Mouse (Mus musculus) gastrocnemius, adult 2 months (tissue): ENCODE measurements at regions not wholly inside any gene's neighbourhood (a gene's known extent, or its start where the extent isn't known, plus 50 kb on each side); places are given as distances from the start of the nearest gene placed in this dataset.

Experiments
- DNase-seq: peaks from one replicate; pipeline ENCODE4 v3.0.0; 2022
- H3K27ac ChIP-seq: fragments of 200-600 bp; 2 replicates; pipeline ENCODE4 v1.8.1; 2022; ENCODE audit warnings: mild to moderate bottlenecking
- H3K4me3 ChIP-seq: fragments of 200-600 bp; 2 replicates; pipeline ENCODE4 v1.8.1; 2022; ENCODE audit warnings: mild to moderate bottlenecking, moderate library complexity
- CTCF ChIP-seq: fragments of 200-600 bp; IDR thresholded peaks from 2 replicates; pipeline ENCODE4 v1.8.1; 2022; ENCODE audit warnings: antibody characterized with exemption, mild to moderate bottlenecking, moderate library complexity
- intact Hi-C: fragments of 180-260 bp; cut with DNase I; formaldehyde crosslinking; loops from one replicate; pipeline ENCODE4 v1.15.1; 2025

DNA sequence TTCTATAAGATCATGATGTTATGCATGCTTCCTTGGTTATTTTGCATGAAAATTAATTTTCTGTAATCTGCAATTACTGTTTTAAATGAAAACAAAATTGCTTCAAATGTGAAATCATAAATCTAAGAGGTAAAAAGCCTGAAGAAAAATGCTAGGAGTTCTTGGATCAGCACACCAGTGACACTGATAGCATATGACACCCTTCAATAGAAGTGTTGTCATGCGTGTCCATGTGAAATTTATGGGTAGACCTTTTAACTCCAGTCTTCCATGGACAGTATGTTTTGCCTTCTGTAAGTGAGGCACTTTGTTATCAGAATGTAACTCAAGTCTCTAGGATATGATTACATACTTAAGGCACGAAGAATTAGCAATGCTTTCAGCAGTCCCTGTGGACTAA lies 85.9 kb upstream of the Sema3d start:
- intact Hi-C loops, result no loop called here
- no peak for TF ChIP-seq CTCF
- no peak overlapping the region for H3K27ac ChIP-seq
- no peak overlapping the region for H3K4me3 ChIP-seq
- no peak for DNase-seq

DNA sequence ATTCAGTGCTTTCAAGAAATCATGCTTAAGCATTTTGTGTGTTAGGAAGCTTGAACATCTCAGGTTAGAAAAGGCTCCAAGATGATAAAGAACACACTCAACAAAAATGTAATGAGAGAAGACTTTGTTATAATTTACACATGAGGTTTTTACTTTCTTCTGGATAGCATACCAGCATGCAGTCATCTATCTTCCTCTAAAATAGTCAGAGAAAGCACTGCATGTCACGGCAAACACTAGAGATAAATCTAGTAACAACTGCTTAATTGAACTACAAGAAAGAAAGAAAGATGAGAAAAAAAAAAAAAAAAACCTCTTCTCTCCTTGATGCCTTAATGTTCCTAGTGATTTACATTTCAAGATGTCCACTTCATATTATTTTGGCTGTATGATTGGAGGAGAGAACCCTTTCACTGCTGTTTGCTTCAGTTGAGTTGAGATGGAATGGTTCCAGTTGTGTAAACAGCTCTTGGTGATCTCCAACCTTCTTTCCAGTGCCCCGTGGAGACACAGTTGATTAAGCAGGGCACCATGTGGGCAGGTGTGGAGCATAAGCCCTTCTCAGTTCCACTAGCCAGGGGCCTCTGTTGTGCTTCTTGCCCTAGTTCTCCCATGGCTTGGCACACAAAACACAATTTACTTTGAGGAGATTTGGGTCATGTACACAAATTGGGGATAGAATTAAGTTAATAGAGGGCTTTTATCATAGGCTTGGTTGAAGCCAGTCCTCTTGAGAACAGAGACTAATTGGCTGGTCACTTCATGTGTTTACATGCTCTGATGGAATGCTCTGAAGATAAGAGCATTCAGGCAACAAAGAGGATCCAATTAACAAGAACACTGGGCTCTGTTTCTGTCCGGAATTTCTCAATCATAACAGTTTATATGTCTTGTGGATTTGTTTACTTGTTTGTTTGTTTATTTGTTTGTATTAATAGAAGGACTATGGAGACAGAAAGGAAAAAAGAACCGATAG lies 81.1 kb upstream of the Sema3d start:
- intact Hi-C loops, result no loop called here
- no peak overlapping the region for H3K4me3 ChIP-seq
- no peak overlapping the region for H3K27ac ChIP-seq
- TF ChIP-seq CTCF, result no peak
- no peak for DNase-seq

DNA sequence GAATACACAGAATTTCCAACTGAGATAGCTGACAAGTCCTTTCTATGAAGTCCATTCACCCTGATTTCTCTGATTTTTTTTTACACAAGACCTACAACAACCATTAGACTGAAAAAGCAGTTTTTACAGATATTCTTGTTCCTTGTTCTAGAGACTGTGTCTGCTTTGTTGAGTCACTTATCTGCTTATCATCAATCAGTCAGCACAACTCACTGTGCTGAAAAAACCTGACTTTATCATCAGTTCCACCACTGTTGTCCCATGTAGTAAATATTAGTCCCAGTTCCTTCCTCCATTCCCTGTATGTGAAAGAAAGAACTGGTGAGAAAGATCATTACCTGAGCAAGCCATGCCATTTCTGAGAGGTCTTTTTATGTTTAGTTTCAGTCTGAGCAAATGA lies 73.8 kb upstream of the Sema3d start:
- intact Hi-C loops, result no loop called here
- no peak overlapping the region for H3K4me3 ChIP-seq
- no peak overlapping the region for H3K27ac ChIP-seq
- no peak for TF ChIP-seq CTCF
- DNase-seq, result no peak

DNA sequence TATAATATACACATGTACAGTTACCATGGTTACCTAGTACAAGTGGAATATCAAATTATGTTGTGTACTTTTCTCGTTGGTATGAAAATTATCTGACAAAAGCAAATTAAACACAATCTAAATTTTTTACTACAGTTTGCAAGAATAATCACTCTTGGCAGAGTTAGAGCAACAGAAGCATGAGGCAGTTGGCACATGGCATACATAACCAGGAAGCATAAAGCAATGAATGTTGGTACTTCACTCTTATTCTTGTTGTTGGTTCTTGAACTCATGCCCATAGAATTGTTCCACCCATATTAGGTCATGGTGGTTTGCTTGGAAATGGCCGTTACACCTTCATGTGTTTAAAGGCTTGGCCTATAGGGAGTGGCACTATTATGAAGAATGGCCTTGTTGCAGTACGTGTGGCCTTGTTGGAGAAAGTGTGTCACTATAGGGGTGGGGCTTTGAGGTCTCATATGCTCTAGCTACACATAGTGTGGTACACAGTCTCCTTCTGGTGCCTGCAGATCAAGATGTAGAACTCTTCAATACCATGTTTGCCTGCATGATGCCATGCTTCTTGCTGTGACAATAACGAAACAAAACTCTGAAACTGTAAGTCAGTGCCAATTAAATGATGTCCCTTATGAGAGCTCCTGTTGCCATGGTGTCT lies 50.4 kb upstream of the Sema3d start:
- no peak for TF ChIP-seq CTCF
- DNase-seq, result no peak

More for the DNA sequence above, 50.4 kb upstream of the Sema3d start:
- Histone ChIP-seq H3K4me3 (no peak overlapping the region), H3K27ac (no peak overlapping the region)
- intact Hi-C loops, result no loop called here
